Mouse (Mus musculus): ENCODE results near the gene Adamts8. TPM values are rescaled to one million over a fixed set of nuclear protein-coding genes. Genes with fewer than 3 reads are reported as not detected.

The Adamts8 gene
- total RNA-seq, 2 experiments from 2014 or later, result 14.8 to 16.2 TPM

- peak in 1 of 2 experiments; percentile 34 for DNase-seq (ENCODE audit: low spot score in 2 of 2)
These were observed 34.1 kb downstream of the Adamts8 start for GRCm38 (mm10) chr9:30976339-30977023.

GRCm38 (mm10) chr9:30980467-30980866 lies 38.1 kb downstream of the Adamts8 start:
- DNase-seq (ENCODE audit: low spot score in 2 of 2), result no peak

- DNase-seq (ENCODE audit: low spot score in 2 of 2), result peak in 1 of 2 experiments; percentile 11
These were observed 43.4 kb downstream of the Adamts8 start for GRCm38 (mm10) chr9:30985782-30986181.

- DNase-seq (ENCODE audit: low spot score in 2 of 2), result no peak
These were observed 50.7 kb downstream of the Adamts8 start for GRCm38 (mm10) chr9:30993106-30993505.

GRCm38 (mm10) chr9:30996590-30997562 lies 54.5 kb downstream of the Adamts8 start:
- DNase-seq (ENCODE audit: low spot score in 2 of 2), result peak in 1 of 2 experiments; percentile 11

GRCm38 (mm10) chr9:31000641-31001040 lies 58.3 kb downstream of the Adamts8 start:
- DNase-seq (ENCODE audit: low spot score in 2 of 2), result no peak

GRCm38 (mm10) chr9:31002528-31002927 lies 60.2 kb downstream of the Adamts8 start:
- no peak for DNase-seq (ENCODE audit: low spot score in 2 of 2)

- no peak for DNase-seq (ENCODE audit: low spot score in 2 of 2)
These were observed 67.0 kb downstream of the Adamts8 start for GRCm38 (mm10) chr9:31009334-31009733.

GRCm38 (mm10) chr9:31010040-31010439 lies 67.7 kb downstream of the Adamts8 start:
- DNase-seq (ENCODE audit: low spot score in 2 of 2), result no peak

- DNase-seq (ENCODE audit: low spot score in 2 of 2), result no peak
These were observed 68.4 kb downstream of the Adamts8 start for GRCm38 (mm10) chr9:31010749-31011148.

- no peak for DNase-seq (ENCODE audit: low spot score in 2 of 2)
These were observed 69.2 kb downstream of the Adamts8 start for GRCm38 (mm10) chr9:31011533-31011932.

GRCm38 (mm10) chr9:31012674-31013073 lies 70.3 kb downstream of the Adamts8 start:
- DNase-seq (ENCODE audit: low spot score in 2 of 2), result no peak

- DNase-seq (ENCODE audit: low spot score in 2 of 2), result no peak
These were observed 71.1 kb downstream of the Adamts8 start for GRCm38 (mm10) chr9:31013415-31013814.

Other genes starting within 250 kb of the Adamts8 start
- gene Adamts15, start 20.1 kb upstream of the Adamts8 start, total RNA-seq (2021), result 10 to 100 TPM; 12.6 to 15.4 TPM
- 10 to 100 TPM; 34.6 to 42.5 TPM for gene Zbtb44, start 88.1 kb downstream of the Adamts8 start, total RNA-seq (2021)
- under 1 TPM; 0.54 to 0.73 TPM for gene St14, start 189.3 kb downstream of the Adamts8 start, total RNA-seq (2021)